Mouse (Mus musculus) brown adipose tissue, adult 24 weeks (tissue): ENCODE measurements around the gene Fat3. TPM values are rescaled to one million over a fixed set of nuclear protein-coding genes. Genes with fewer than 3 reads are reported as not detected.

Experiments
- H3K27ac ChIP-seq: fragments of 200-500 bp; replicated peaks from 2 replicates; pipeline ENCODE4 v1.5.1; 2012; ENCODE audit warnings: low read depth, mild to moderate bottlenecking, low read length
- H3K4me1 ChIP-seq: fragments of 200-500 bp; 2 replicates; pipeline ENCODE4 v1.6.1; 2012; ENCODE audit warnings: low read length, mixed read lengths; ENCODE audit not compliant: control insufficient read depth, insufficient read depth, insufficient read length
- H3K4me3 ChIP-seq: fragments of 200-500 bp; 2 replicates; pipeline ENCODE4 v1.5.1; 2012; ENCODE audit warnings: low read depth, mild to moderate bottlenecking, low read length, moderate library complexity; ENCODE audit not compliant: insufficient read depth
- polyA plus RNA-seq: library from polyadenylated mRNA; stranded (reverse); fragments of >200 nt; gene quantifications from 2 replicates; pipeline ENCODE4 v1.2.4, GENCODE M21; 2012; ENCODE audit not compliant: missing spikeins, insufficient read depth, insufficient read length

Fat3 gene
- polyA plus RNA-seq, 1 experiment, result not detected

DNA sequence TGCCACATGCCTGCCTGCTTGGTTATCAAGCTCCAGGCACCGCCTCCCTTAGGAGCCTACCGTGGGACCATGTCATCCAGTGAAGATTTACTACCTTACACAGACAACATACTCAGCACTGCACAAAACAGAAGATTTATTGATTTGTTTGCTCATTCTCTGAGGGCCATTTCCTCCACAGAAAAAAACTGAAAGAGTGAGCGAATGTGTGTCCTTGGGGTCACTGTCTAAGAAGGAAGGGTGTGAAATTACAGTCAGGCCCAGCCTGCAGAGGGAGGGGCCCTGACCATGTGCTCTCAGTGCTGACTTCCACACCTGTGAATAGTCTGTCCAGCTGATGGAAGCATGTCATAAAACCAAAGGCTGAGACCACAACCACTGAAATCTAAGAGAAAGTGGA lies 536.9 kb downstream of the Fat3 start:
- no peak overlapping the region for H3K27ac ChIP-seq

DNA sequence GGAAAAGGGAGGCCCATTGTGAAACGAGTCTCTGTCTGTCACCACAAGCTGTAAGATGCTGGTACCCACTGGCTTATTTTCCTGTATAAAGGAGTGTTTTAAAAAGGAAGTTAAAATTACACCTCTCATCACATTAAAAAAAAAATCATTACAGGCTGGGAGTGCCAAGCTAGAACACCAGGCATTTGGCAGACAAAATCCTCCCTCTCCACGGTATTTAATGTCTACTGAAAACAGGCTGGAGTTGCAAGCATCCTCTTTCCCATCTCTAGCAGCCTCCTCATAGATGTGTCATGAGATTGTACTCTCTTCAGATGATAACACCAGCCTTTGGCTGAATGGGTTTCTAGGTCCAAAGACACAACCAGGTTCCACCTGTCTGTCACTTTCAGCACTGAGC lies 538.2 kb downstream of the Fat3 start:
- Histone ChIP-seq H3K4me3 (no peak overlapping the region), H3K4me1 (no peaks in the 10 kb centered on the region), H3K27ac (no peak overlapping the region)

More for the DNA sequence above, 536.9 kb downstream of the Fat3 start:
- Histone ChIP-seq H3K4me1 (no peaks in the 10 kb centered on the region), H3K4me3 (no peak overlapping the region)

DNA sequence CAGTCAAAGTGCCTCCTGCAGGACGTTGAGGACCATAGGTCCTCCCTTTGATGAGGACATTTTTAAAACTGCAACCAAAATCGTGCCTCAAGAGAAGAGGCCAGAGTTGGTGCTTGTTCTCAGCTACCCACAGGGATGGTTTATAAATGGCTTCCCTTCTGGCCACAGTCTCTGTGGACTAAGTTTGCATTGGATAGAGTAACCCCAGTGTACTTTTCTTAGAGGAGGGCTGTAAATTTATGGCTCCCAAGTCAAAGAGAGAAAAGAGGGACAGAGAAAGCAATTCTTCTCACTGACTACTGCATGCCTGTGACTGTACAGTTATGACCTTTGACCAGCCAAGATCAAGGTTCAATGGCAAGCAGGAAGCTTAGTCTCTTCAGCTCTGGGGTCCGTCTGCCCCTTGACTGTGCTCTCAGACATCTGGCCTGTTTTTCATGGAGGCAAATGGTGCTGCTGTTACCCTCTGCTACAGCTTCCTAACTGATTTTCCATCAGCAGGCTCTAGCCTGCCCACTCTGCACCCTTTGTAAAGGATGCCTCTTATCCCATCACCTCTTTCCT lies 542.8 kb downstream of the Fat3 start:
- Histone ChIP-seq H3K27ac (no peak overlapping the region), H3K4me1 (no peaks in the 10 kb centered on the region), H3K4me3 (no peak overlapping the region)

DNA sequence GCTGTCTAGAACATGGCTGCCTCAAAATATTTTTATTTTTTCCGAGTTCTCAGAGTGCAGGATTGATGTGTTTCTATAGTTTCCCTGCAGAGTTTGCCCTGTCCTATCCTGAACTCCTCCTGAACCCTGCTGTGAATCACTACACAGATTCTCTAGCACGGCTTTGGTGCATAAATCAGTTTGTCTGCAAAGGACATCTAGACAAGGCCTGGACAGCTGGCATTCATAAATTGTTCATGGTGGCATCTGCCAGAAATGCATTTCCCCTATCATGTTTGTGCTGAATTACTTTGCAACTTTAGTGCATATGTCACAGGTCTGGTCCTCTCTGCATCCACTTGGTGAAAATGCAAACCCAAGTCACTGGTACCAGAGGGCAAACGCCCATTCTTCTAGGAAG lies 543.3 kb downstream of the Fat3 start:
- Histone ChIP-seq H3K4me3 (no peak overlapping the region), H3K4me1 (no peaks in the 10 kb centered on the region), H3K27ac (no peak overlapping the region)

DNA sequence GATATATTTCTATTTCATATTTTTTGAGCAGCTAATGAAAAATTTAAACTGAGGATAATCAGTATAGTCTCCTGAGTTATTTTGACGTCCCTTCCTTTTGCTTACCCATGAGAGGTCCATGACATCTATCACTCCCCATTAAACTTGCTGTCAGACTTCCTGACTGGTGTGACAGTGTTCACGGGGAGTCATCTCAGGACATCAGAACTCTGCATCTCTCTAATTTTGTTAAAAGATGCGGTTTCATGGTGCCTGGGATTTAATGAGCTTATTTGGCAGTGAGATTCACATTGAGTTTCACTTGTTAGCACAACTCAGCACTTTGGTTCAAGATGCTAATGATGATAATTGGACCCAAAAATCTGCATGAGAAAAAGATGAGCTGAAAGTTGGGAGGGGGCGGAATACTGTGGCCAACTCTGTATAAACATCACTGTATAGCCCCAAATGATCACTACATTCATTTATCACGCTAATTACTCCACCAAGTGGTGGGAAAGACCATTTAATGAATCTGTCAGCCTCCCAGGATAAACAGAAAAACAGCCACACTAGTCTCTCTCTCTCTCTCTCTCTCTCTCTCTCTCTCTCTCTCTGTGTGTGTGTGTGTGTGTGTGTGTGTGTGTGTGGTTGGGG lies 545.8 kb downstream of the Fat3 start:
- Histone ChIP-seq H3K27ac (no peak overlapping the region), H3K4me1 (peaks cover 3% of the 10 kb centered on the region; the same call in 1 of the 2 replicates), H3K4me3 (no peak overlapping the region)

DNA sequence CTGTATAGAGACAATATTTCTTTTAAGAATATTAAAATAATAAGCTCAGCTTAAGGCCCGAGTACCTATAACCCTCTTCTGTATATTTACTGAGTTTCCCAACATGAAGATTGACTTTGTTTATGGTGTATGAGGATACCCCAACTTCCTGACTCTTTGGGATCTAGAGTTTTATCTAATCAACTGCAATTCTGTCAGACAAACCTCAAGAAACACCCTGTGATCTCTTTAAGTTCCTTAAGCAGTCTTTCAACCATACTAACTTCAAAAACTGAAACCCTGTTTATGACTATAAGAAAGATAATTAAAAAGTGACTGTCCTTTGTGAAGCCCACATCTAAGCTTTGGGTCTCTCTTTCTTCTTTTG lies 546.8 kb downstream of the Fat3 start:
- peaks cover 3% of the 10 kb centered on the region; the same call in 1 of the 2 replicates for H3K4me1 ChIP-seq
- H3K27ac ChIP-seq, result no peak overlapping the region
- no peak overlapping the region for H3K4me3 ChIP-seq

DNA sequence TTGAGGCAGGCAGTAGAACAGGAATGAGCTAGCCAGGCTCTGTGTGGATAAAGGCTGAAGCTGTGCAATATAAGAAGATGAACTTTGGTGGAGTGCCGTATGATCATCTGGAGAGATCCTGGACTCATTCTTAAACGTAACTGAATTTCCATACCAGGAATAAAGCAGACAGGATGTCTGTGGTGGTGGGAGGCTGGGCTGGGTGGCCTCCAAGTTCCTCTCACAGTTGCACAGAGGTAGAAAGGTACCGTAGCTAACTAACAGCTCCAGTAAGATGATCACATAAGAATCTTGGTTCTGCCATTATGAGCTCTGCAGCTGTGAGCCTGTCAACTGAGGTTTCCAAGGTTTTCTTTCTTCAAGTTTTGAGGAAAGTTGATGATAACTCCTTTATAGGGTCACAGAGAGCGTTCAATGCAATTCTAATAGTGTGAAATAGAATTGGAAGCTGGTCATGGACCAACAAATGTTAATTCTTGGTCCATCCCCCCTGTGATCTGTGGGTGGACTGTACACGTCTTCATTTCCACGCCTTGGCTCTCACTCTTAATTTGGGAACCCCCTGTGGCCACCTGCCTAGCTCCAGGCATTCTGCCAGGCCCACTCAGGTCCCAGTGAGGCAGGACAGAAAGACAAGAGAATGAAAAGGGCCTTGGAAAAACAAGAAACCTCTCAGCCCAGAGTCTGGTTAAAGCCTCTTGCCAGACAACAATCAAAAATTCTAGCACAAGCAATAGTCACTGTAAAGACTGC lies 547.3 kb downstream of the Fat3 start:
- Histone ChIP-seq H3K4me3 (no peak overlapping the region), H3K4me1 (peaks cover 3% of the 10 kb centered on the region; the same call in 1 of the 2 replicates), H3K27ac (no peak overlapping the region)

DNA sequence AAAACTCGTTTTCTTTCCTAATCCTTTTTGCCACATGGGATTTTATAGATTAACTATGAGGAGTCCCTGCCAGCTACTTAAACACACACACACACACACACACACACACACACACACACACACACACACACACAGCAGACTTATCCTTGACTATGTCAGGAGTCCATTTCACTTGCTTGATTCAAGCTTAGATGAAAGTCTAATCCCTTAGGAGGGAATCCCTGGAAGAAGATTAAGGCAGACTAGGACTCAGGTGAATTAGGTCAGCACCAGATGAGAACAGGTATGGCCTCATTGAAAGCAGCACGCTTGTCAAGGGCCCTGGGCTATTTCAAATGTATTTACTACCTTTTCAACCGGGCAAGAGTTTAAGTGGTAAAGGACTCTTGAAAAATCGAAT lies 553.0 kb downstream of the Fat3 start:
- H3K4me3 ChIP-seq, result no peak overlapping the region
- H3K27ac ChIP-seq, result no peak overlapping the region
- peaks cover 9% of the 10 kb centered on the region; the same call in 1 of the 2 replicates for H3K4me1 ChIP-seq

DNA sequence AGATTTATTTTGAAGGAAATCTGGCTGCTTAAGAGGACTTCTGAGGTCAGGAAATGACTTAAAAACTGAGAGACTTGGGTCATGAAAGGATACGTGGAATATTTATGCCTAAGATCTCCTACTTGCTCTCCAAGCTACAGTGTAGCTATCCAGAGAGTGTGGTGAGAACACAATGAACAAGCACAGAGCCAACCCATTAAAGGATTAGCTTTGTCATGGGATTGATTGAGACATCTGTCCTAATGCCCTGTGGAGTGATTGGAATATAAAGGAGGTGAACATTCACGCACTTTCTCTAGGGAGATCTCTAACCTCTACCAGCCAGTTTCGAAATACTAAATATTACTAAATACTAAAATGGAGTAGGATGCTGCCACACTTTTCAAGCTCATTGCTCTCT lies 556.9 kb downstream of the Fat3 start:
- Histone ChIP-seq H3K4me3 (no peak overlapping the region), H3K4me1 (peaks cover 5% of the 10 kb centered on the region; the same call in 1 of the 2 replicates), H3K27ac (no peak overlapping the region)

DNA sequence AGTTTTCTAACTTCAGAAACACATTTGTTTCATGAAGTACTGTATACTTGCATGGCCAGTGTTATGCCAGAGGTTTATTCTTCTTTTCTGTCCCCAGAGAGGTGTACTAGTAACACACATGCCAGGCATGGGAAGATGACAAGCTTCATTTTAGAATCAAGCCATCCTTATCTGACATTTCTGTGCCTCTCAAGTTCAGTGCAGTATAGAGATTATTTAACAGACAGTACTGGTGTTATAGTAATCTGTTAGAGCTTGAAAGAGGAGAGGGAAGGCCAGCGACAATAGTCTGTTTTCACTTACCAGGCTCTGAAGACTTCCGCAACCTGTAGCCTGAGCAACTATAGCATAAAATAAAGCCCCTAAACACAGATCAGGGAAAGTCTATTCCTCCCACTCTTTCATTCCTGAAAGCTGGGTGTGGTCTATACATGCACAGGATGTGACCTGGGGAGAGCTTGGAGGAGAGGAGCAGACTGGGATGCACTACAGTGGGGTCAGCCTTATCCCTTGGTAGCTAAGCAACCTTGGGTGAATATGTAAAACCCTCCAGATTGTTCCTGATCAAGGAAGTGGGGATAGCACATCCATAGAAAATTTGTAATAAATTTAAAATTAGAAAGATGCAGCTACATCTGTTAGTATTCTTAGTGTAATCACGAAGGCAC lies 557.5 kb downstream of the Fat3 start:
- peaks cover 5% of the 10 kb centered on the region; the same call in 1 of the 2 replicates for H3K4me1 ChIP-seq
- no peak overlapping the region for H3K27ac ChIP-seq
- no peak overlapping the region for H3K4me3 ChIP-seq

DNA sequence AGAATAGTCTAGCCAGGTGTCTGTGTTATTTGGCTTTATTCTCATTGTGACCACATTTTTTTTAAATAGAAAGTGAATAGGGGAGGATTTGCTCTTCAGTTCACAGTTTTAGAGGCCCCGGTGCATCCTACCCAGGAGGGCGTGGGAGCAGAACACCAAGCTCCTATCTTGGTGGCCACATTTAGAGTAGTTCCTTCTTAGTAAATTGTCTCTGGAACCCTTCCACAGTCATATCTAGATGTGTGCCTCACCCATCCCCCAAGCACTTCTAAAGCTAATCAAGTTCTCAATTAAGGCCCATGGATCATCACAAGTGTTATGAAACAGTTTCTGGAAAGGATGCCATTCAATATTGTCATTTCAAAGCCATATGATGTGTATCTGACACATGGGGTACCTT lies 559.3 kb downstream of the Fat3 start:
- Histone ChIP-seq H3K27ac (no peak overlapping the region), H3K4me1 (peaks cover 5% of the 10 kb centered on the region; the same call in 1 of the 2 replicates), H3K4me3 (no peak overlapping the region)

DNA sequence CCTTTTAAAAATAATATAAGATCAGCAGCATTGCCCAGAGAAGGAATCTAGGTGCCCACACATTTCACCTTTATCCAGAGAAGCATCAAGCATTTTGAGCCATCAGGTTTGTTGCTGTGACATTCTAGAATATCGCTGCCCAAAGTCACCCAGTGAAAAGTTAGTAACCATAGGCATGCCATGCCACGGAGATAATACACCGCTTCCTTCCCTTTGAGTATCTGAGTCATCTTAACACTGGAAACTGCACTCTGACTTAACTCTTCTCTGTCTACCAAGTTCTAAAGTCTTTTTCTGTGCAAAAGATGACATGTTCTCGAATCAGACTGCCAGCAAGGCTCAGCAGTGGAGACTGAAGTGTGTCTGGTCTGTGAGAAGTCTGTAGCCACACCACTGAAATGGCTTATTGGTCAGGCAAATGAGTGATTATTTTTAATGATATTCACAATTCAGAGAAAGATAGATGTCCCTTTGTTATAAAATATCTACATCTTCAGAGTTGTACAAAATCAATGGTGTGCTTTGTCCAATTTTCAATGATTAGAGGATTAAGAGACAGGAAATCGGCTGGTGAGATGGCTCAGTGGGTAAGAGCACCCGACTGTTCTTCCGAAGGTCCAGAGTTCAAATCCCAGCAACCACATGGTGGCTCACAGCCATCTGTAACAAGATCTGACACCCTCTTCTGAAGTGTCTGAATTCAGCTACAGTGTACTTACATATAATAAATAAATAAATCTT lies 560.0 kb downstream of the Fat3 start:
- H3K4me1 ChIP-seq, result peaks cover 5% of the 10 kb centered on the region; the same call in 1 of the 2 replicates
- no peak overlapping the region for H3K27ac ChIP-seq
- no peak overlapping the region for H3K4me3 ChIP-seq

DNA sequence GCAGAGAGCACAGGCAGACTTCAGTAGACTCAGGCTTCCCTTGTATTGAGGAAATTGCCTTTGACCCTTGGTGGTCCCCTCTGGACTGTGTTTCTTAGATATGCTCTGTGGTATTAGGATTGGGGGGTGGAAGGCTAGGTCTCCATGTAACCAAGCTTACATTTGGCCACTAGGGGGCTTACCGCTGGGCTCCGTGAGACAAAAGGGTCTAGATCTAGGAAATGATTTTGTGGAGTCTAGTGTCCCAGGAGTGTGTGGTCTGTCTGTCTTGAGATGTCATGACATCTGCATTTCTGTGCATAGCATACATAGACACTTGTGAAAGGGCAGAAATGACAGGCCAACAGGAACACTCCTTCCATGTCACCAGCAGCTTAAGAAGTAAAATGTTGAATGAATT lies 561.5 kb downstream of the Fat3 start:
- no peak overlapping the region for H3K4me3 ChIP-seq
- H3K4me1 ChIP-seq, result peaks cover 2% of the 10 kb centered on the region; the same call in 1 of the 2 replicates
- no peak overlapping the region for H3K27ac ChIP-seq

DNA sequence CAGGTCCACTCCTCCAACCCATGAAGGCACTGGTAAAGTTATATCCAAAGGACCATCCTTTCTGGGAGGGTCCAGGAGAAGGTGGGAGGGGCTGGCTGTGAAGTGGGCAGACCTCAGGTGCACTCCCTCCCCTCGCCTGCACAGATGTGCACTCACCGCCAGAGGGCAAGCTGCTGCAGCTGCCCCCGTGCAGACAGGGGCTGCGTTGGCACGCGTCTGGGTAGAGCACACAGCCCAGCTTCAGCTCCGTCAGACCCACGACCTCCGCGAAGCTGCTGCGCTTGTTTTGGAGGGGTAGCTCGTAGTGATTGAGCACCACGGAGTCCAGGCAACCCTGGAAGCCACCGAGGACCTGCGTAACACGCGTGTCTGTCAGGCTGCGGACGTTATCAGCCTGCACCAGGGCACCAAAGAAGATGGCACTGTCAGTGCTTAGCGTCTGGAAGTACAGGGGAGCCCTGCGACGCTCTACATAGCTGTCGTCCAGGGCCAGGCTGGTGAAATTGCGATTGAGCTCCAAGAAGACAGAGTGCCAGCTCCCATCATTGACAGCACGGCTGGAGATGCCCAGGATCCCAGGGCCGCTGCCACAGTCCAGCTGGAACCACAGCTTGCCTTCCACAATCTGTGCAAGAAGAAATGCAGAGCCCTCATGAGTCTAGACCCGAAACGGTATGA lies 563.1 kb downstream of the Fat3 start:
- no peak overlapping the region for H3K4me3 ChIP-seq
- H3K27ac ChIP-seq, result no peak overlapping the region
- H3K4me1 ChIP-seq, result no peaks in the 10 kb centered on the region
